Mouse (Mus musculus) testis, adult 2 months (tissue): ENCODE data around the gene Tbc1d14.

Source experiments
- CTCF ChIP-seq: fragments of 200-500 bp; IDR thresholded peaks from 2 replicates; pipeline ENCODE4 v1.5.1; 2012; ENCODE audit warnings: low read depth, mild to moderate bottlenecking, inconsistent platforms, low read length, moderate library complexity; ENCODE audit not compliant: control insufficient read depth, insufficient read depth, insufficient replicate concordance
- POLR2A ChIP-seq: fragments of 200-500 bp; IDR thresholded peaks from 2 replicates; pipeline ENCODE4 v1.6.1; 2012; ENCODE audit warnings: low read depth, mild to moderate bottlenecking, inconsistent platforms, low read length, moderate library complexity; ENCODE audit not compliant: control insufficient read depth

DNA sequence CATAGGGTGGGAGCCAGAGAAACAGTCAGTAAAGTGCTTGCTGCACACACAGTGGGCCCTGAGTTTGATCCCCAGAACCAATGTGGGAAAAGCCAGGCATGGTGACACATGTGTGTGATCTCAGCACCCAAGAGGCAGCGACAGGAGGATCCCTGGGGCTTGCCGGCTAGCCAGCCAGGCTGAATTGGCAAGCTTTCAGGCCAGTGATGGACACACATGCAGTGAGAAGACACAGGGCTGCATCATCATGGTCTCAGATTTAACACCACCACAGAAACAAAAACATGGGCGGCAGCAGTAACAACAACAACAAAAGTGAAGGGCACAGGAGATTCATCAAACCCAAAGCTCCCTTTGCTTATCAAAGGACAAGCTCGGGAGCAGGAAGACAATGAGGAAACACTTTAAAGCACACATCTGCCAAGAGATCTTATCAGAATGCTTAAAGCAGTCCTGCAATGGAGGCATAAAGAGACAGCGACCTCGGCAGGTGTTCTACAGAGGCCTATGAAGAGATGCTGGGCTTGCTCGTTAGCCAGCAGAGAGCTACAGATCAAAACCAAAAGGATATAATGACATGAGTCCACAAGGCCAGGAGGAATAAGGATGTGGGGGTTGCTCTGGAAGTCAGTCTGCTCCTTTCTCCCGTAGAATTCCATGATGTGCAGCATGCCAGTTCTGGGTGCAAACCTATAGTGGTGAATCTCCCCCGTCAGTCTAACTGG, 146.7 kb downstream of the Tbc1d14 start:
- TF ChIP-seq CTCF (no peak), POLR2A (no peak)
